Mouse (Mus musculus) liver, embryonic 11.5 days (tissue): Measurements from ENCODE around the gene Cdca3. TPM values are rescaled to one million over a fixed set of nuclear protein-coding genes. Genes with fewer than 3 reads are reported as not detected.

Experiments
- ATAC-seq: fragments of 200-750 bp; cut with Nextera tagmentation; replicated peaks from 2 replicates; pipeline ENCODE4 v1.8.0; 2017; ENCODE audit warnings: moderate number of reproducible peaks, mild to moderate bottlenecking, moderate TSS enrichment, moderate library complexity; ENCODE audit not compliant: low FRiP score
- DNase-seq: peaks from one replicate; pipeline ENCODE4 v3.0.0-alpha.2; 2017; ENCODE audit warnings: low spot score
- H3K27ac ChIP-seq: fragments of 300-500 bp; sonication (generic); 2 replicates; pipeline ENCODE4 v1.5.1; 2014; ENCODE audit warnings: mild to moderate bottlenecking, low read depth, low read length, control low read depth
- H3K27me3 ChIP-seq: fragments of 300-500 bp; sonication (generic); replicated peaks from 2 replicates; pipeline ENCODE4 v1.6.1; 2014; ENCODE audit warnings: low read length, mixed read lengths; ENCODE audit not compliant: control insufficient read depth, insufficient read depth
- H3K36me3 ChIP-seq: fragments of 300-500 bp; sonication (generic); 2 replicates; pipeline ENCODE4 v1.6.1; 2014; ENCODE audit warnings: mild to moderate bottlenecking, low read length, moderate library complexity, mixed read lengths; ENCODE audit not compliant: control insufficient read depth, insufficient read depth
- H3K4me1 ChIP-seq: fragments of 300-500 bp; sonication (generic); replicated peaks from 2 replicates; pipeline ENCODE4 v1.6.1; 2014; ENCODE audit warnings: low read length, mixed read lengths; ENCODE audit not compliant: control insufficient read depth, insufficient read depth
- H3K4me2 ChIP-seq: fragments of 300-500 bp; sonication (generic); 2 replicates; pipeline ENCODE4 v1.6.1; 2014; ENCODE audit warnings: mild to moderate bottlenecking, control low read depth, moderate library complexity
- H3K4me3 ChIP-seq: fragments of 300-500 bp; sonication (generic); 2 replicates; pipeline ENCODE4 v1.5.1; 2014; ENCODE audit warnings: low read depth, low read length, control low read depth
- H3K9ac ChIP-seq: fragments of 300-500 bp; sonication (generic); 2 replicates; pipeline ENCODE4 v1.6.1; 2014; ENCODE audit warnings: low read depth, low read length, control low read depth
- H3K9me3 ChIP-seq: fragments of 300-500 bp; sonication (generic); 2 replicates; pipeline ENCODE4 v1.6.1; 2016; ENCODE audit warnings: low read length, inconsistent platforms, mixed read lengths; ENCODE audit not compliant: control insufficient read depth
- WGBS: fragments of 180-500 bp; shearing (Covaris S2); extraction: QIAGEN DNeasy Blood & Tissue Kit; methylation state at CpG from one replicate; pipeline ENCODE4 v1.1.7; 2014; 5-methylcytosine and 5-hydroxymethylcytosine counted together
- polyA plus RNA-seq: library from polyadenylated mRNA; unstranded; fragments of >200 nt; fragmentation: Nextera tagmentation; extraction: Ambion mirVana; gene quantifications from 2 replicates; pipeline ENCODE4 v1.2.1, GENCODE M21; 2014

Gene Cdca3
- polyA plus RNA-seq, 1 experiment from 2014 or later = 223 TPM

DNA sequence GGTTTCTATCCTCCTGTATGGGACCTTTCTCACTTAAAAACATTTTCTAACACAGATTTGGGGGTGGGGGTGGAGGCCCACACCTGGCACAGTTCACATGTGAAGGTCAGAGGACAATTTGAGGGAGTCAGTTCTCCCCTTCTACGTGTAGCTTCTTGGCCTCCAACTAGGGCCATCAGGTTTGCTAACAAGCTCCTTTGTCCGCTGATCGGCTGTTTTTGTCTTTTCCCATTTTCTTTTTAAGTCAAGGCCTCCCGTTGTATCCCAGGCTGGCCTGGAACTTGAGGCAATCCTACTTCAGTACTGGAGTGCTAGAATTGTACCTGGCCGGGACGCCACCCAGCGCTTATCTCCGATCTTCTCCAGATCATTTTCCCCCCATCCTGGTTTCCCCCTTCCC lies 2.3 kb downstream of the Cdca3 start:
- Histone ChIP-seq H3K4me3 (no peak overlapping the region), H3K9ac (no peak overlapping the region)
- 89% methylated on average over 8 of the region's 8 CpGs for WGBS

DNA sequence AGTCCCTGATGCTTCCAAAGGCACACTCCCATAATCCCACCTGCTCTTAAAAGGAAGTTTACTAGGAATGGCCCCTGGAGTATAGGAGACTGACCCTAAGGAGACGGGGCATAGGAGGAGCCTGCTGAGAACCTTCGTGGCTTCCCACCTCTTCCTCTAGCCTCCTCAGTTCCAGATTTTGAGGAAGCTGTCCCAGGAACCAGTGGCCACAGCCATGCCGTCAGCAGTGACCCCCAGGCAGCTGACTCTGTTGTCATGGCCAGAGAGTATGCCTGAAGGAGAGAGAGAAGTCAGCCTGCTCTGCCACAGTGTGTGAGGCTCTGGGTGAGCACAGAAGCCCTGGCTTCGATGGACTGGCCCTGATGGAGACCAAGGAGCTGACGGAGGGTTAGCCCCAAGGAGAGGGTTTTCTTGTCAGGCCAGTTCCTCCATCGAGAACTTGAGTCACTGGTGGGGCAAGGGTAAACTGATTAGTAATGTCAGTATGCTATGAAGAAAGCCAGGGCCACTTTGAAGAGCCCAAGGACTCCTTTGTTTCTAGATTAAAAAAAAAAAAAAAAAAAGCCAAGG lies 5.2 kb downstream of the Cdca3 start:
- Histone ChIP-seq H3K4me1 (peaks cover 2% of the 10 kb centered on the region), H3K4me3 (no peak overlapping the region), H3K9ac (no peak overlapping the region), H3K4me2 (no peak overlapping the region), H3K27me3 (no peaks in the 10 kb centered on the region; the same call in 1 of the 2 replicates), H3K36me3 (peaks cover 12% of the 10 kb centered on the region), H3K9me3 (no peaks in the 10 kb centered on the region), H3K27ac (no peak overlapping the region)
- no peak for ATAC-seq
- 73% methylated on average over 6 of the region's 6 CpGs for whole genome bisulfite sequencing
- no peak for DNase-seq

More for the DNA sequence above, 2.3 kb downstream of the Cdca3 start:
- DNase-seq = no peak
- Histone ChIP-seq H3K4me2 (peak overlapping the region; percentile 81; the same call in 1 of the 2 replicates), H3K27me3 (no peaks in the 10 kb centered on the region), H3K27ac (no peak overlapping the region), H3K9me3 (no peaks in the 10 kb centered on the region), H3K4me1 (peaks cover 5% of the 10 kb centered on the region), H3K36me3 (peaks cover 12% of the 10 kb centered on the region)
- ATAC-seq = no peak

DNA sequence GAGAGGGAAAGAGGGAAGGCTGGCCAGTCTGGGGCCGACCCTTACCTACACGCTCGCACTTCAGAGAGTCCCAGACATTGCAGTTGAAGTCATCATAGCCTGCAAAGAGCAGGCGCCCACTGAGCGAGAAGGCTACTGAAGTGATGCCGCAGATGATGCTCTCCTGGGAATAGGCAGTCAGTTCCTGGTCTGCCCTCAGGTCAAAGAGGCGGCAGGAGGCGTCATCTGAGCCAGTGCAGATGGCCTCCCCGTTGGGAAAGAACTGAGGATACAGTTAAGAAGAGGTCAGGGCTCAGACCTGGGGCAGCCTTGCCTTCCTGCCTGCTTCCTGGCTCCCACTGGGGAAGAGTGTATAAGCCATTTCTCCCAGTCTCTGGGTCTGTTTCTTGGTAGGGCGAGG lies 6.2 kb downstream of the Cdca3 start:
- DNase-seq (no peak), ATAC-seq (no peak)
- no peak overlapping the region for H3K4me3 ChIP-seq
- H3K27ac ChIP-seq = no peak overlapping the region
- 75% methylated on average over 10 of the region's 10 CpGs for WGBS
- peaks cover 12% of the 10 kb centered on the region for H3K36me3 ChIP-seq
- H3K4me1 ChIP-seq = peaks cover 10% of the 10 kb centered on the region
- H3K4me2 ChIP-seq = no peak overlapping the region
- no peaks in the 10 kb centered on the region for H3K9me3 ChIP-seq
- H3K27me3 ChIP-seq = no peaks in the 10 kb centered on the region; the same call in 1 of the 2 replicates
- H3K9ac ChIP-seq = no peak overlapping the region; the same call in 1 of the 2 replicates

DNA sequence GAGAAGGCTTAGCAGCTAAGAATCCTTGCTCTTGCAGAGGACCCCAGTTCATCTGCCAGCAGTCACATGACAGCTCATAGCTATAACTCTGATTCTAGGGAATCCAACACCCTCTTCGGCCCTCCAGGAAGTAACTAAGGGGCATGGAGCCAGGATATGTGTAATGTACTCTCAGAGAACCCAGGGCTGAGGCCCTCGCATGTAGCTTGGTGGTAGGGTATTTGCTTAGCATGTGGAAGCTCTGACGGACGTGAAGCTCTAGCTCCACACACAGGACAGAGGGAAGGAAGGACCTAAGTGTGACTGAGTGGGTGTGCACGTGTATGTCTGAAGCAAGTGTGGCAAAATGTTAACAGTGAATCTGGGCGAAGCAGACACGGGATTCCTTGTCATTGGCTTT lies 7.1 kb downstream of the Cdca3 start:
- Histone ChIP-seq H3K9ac (no peak overlapping the region), H3K36me3 (peaks cover 12% of the 10 kb centered on the region), H3K27ac (no peak overlapping the region), H3K4me3 (no peak overlapping the region), H3K9me3 (no peaks in the 10 kb centered on the region), H3K4me2 (no peak overlapping the region), H3K4me1 (peaks cover 10% of the 10 kb centered on the region), H3K27me3 (no peaks in the 10 kb centered on the region; the same call in 1 of the 2 replicates)
- DNase-seq = no peak
- no peak for ATAC-seq
- WGBS = 76% methylated on average over 7 of the region's 7 CpGs

DNA sequence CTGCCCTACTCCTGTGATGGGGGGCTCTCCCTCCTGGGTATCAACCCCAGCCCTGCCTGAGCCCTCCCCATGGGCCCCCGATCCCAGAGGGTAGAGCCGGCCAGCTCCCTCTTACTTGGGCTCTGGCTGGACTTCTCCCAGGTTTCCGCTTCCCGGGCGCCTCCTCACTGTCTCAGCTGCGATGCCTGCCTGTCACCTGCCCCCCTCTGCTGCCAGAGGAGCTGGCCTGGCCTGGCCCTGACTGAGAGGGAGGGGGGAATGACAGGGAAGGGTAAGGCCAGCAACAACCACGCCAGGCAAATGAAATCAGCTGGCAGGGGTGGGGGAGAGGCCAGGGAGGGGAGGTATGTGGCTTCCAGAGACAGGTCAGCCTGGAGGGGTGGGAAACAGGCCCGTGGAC lies 10.5 kb downstream of the Cdca3 start:
- Histone ChIP-seq H3K36me3 (no peaks in the 10 kb centered on the region; the same call in none of the 2 replicates), H3K27me3 (no peaks in the 10 kb centered on the region; the same call in 1 of the 2 replicates), H3K9me3 (no peaks in the 10 kb centered on the region), H3K27ac (no peak overlapping the region), H3K4me1 (peaks cover 10% of the 10 kb centered on the region), H3K4me2 (peak overlapping the region; percentile 14), H3K9ac (peak overlapping the region; percentile 25), H3K4me3 (no peak overlapping the region)
- 11% methylated on average over 8 of the region's 8 CpGs for WGBS
- DNase-seq (no peak), ATAC-seq (no peak)

DNA sequence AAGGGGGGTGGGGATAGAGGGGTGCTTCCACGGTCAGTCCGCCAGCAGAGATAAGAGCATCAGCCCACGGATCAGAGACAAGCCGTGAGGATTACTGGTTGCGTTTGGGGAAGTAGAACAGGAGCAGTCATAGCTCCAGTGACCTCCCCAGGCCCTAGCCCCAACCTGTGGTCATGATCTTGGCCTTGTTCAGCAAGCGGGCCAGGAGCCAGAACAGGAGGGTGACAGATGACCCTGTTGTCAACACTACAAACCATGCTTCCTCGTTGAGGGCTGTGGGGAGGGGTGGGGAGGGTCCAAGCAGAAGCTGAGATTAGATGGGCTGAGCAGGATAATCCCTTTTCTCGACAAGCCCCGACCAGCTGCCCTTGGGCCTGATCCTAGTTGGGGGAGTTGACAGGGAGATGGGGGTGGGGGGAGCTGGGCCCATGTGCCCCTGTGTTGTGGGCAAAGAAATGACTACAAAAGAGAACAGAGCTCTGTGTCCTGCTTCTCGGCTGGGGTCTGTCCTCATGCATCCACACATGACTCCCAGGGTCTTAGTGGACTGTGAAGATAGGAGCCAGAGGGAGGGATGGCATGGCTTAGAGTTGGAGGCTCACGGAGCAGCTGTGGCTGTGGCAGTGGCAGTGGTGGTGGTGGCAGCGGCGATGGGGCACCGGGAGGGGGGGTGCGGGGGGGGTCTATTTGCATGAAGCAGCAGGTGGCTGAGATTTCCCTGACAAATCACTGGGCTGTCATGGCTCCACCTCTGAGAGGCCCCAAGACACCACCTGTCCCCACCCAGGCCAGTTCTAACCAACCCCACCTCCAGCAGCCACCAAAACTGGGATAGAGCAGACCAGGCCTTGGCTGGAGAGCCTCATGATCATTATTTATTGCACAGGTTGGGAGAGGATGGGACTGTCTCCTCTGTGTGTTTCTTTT lies 11.2 kb downstream of the Cdca3 start, which contains the start of gene Gnb3:
Gene Gnb3 (minus strand): TSS at position 35 of the 927 bp plus-strand sequence.
- WGBS = 28% methylated on average over 15 of the region's 15 CpGs
- no peaks in the 10 kb centered on the region for H3K9me3 ChIP-seq
- no peak within 1 kb of the TSS for H3K27ac ChIP-seq
- no peaks in the 10 kb centered on the region; the same call in 1 of the 2 replicates for H3K27me3 ChIP-seq
- DNase-seq (no peak), ATAC-seq (no peak)
- H3K4me2 ChIP-seq = peak within 1 kb of the TSS; percentile 14
- H3K9ac ChIP-seq = peak within 1 kb of the TSS; percentile 25
- H3K36me3 ChIP-seq = no peaks in the 10 kb centered on the region; the same call in 1 of the 2 replicates
- H3K4me3 ChIP-seq = no peak within 1 kb of the TSS
- peaks cover 10% of the 10 kb centered on the region for H3K4me1 ChIP-seq

DNA sequence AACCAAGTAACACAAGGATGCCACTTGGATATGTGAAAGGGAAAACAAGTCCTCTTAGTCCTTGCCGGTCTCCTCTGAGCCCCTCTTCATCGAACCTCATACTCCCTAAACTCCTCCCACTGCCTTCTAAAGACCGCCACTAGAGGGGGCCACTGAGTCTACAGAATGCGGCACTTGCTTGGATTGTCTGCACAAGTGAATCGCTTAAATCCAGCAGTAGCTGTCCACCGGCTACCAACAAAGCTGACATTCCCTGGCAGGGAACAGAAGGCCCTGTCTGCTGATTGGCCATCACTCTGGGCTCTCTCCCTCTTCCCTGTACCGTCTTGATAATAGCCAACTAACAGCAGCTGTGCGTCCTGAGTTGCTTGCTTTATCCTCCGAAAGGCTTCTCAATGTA lies 18.0 kb downstream of the Cdca3 start:
- H3K27me3 ChIP-seq = no peaks in the 10 kb centered on the region
- WGBS = 13% methylated on average over 9 of the region's 9 CpGs
- H3K27ac ChIP-seq = no peak overlapping the region
- ATAC-seq = peak; percentile 63; the same call in 1 of the 2 replicates
- DNase-seq = peak; percentile 92
- H3K4me1 ChIP-seq = peaks cover 3% of the 10 kb centered on the region
- H3K36me3 ChIP-seq = no peaks in the 10 kb centered on the region; the same call in 1 of the 2 replicates
- H3K9me3 ChIP-seq = no peaks in the 10 kb centered on the region
- no peak overlapping the region for H3K4me2 ChIP-seq
- H3K9ac ChIP-seq = no peak overlapping the region
- H3K4me3 ChIP-seq = no peak overlapping the region

DNA sequence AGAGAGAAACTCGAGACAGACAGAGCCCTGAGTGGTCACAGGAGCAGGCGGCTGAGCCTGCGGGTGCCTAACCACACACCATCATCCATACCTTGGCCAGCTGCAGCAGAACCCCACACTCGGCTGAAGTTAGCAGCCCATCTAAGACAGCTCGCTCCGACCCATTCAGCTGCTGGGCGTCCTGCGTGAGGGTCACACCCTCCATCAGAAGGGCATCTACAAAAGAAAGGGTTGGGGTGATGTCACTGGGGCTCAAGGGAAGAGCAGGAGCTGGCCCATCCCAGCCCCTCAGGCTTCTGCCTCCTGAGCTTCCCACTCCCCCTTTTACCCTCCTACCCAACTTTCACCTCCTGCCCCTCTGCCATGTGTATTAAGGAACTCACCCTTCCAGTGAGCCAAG lies 21.2 kb downstream of the Cdca3 start:
- no peak overlapping the region for H3K27ac ChIP-seq
- peaks cover 6% of the 10 kb centered on the region for H3K27me3 ChIP-seq
- 46% methylated on average over 8 of the region's 8 CpGs for WGBS
- H3K4me1 ChIP-seq = peaks cover 3% of the 10 kb centered on the region
- no peak for ATAC-seq
- no peak overlapping the region for H3K9ac ChIP-seq
- no peak overlapping the region for H3K4me2 ChIP-seq
- H3K9me3 ChIP-seq = no peaks in the 10 kb centered on the region
- H3K36me3 ChIP-seq = no peaks in the 10 kb centered on the region
- DNase-seq = no peak
- H3K4me3 ChIP-seq = no peak overlapping the region
